Mouse (Mus musculus) CH12.LX (cell line): Measurements from ENCODE around the gene Lrrc75a. TPM values are rescaled to one million over a fixed set of nuclear protein-coding genes. Genes with fewer than 3 reads are reported as not detected.

Experiments
- DNase-seq: peaks from one replicate; pipeline ENCODE4 v3.0.0-alpha.2; 2013; ENCODE audit errors: extremely low read depth
- H3K27ac ChIP-seq: 2 replicates; pipeline ENCODE4 v1.5.1; 2012; ENCODE audit warnings: low read depth, mild to moderate bottlenecking, control low read depth, moderate library complexity; ENCODE audit not compliant: insufficient read depth
- H3K27me3 ChIP-seq: replicated peaks from 2 replicates; pipeline ENCODE3; 2012; ENCODE audit warnings: inconsistent platforms
- H3K36me3 ChIP-seq, 2 experiments: replicated peaks in 1 of 2; 2 replicates each; pipeline versions ENCODE3 to v1.6.1; 2012; ENCODE audit warnings: inconsistent platforms in 1 of 2, low read length in 1 of 2, mild to moderate bottlenecking in 1 of 2, mixed read lengths in 1 of 2, moderate library complexity in 1 of 2; ENCODE audit not compliant: control insufficient read depth in 1 of 2, insufficient read depth in 1 of 2
- H3K4me1 ChIP-seq, 2 experiments: 2 replicates each; pipeline ENCODE4 v1.6.1; 2012; ENCODE audit warnings: inconsistent platforms in 1 of 2, moderate library complexity in 1 of 2; ENCODE audit not compliant: insufficient read depth in 2 of 2, control insufficient read depth in 1 of 2
- H3K4me2 ChIP-seq: 2 replicates; pipeline ENCODE4 v1.6.1; 2012; ENCODE audit warnings: low read depth, mild to moderate bottlenecking, control low read depth; ENCODE audit not compliant: poor library complexity, insufficient read depth, severe bottlenecking
- H3K4me3 ChIP-seq, 3 experiments: fragments of 150-350 bp in 1 of 3; sonication (generic) in 1 of 3; replicated peaks in 1 of 3; 2 replicates each; pipeline versions ENCODE3 to v1.5.1; 2011 to 2012; ENCODE audit warnings: low read depth in 2 of 3, low read length in 2 of 3, mild to moderate bottlenecking in 2 of 3, moderate library complexity in 2 of 3, control low read depth in 1 of 3, improper control_type of control experiment in 1 of 3, inconsistent platforms in 1 of 3, mixed read lengths in 1 of 3; ENCODE audit not compliant: poor library complexity in 1 of 3
- H3K79me2 ChIP-seq: replicated peaks from 2 replicates; pipeline ENCODE4 v1.6.1; 2012; ENCODE audit warnings: mild to moderate bottlenecking, moderate library complexity; ENCODE audit not compliant: control insufficient read depth, poor library complexity, insufficient read depth, severe bottlenecking; ENCODE audit errors: extremely low read depth
- H3K9ac ChIP-seq: 2 replicates; pipeline ENCODE4 v1.6.1; 2012; ENCODE audit warnings: low read depth, mild to moderate bottlenecking, control low read depth, moderate library complexity; ENCODE audit not compliant: insufficient read depth
- H3K9me3 ChIP-seq: replicated peaks from 2 replicates; pipeline ENCODE3; 2012; ENCODE audit warnings: low read length, inconsistent platforms, mixed read lengths
- CTCF ChIP-seq, 2 experiments: IDR thresholded peaks in 1 of 2; conservative IDR thresholded peaks in 1 of 2; 2 replicates each; pipeline ENCODE4 v1.5.1; 2011 to 2012; ENCODE audit warnings: low read depth in 2 of 2, low read length in 2 of 2, improper control_type of control experiment in 1 of 2, inconsistent platforms in 1 of 2, mild to moderate bottlenecking in 1 of 2, moderate library complexity in 1 of 2
- HCFC1 ChIP-seq: IDR thresholded peaks from 2 replicates; pipeline ENCODE4 v1.6.1; 2012; ENCODE audit warnings: low read depth, mild to moderate bottlenecking, inconsistent platforms, low read length, improper control_type of control experiment
- IRF4 ChIP-seq: IDR thresholded peaks from 2 replicates; pipeline ENCODE4 v1.6.1; 2014; ENCODE audit warnings: low read depth, mild to moderate bottlenecking, inconsistent platforms, low read length, improper control_type of control experiment
- MAFK ChIP-seq: IDR thresholded peaks from 2 replicates; pipeline ENCODE4 v1.6.1; 2011; ENCODE audit warnings: low read length, improper control_type of control experiment; ENCODE audit not compliant: insufficient replicate concordance
- MAZ ChIP-seq: IDR thresholded peaks from 2 replicates; pipeline ENCODE4 v1.6.1; 2012; ENCODE audit warnings: low read depth, mild to moderate bottlenecking, inconsistent platforms, low read length, improper control_type of control experiment, moderate library complexity
- MEF2A ChIP-seq: IDR thresholded peaks from 2 replicates; pipeline ENCODE4 v1.6.1; 2014; ENCODE audit warnings: low read depth, mild to moderate bottlenecking, inconsistent platforms, low read length, improper control_type of control experiment, borderline replicate concordance
- NELFE ChIP-seq: IDR thresholded peaks from 2 replicates; pipeline ENCODE4 v1.6.1; 2011; ENCODE audit warnings: low read depth, low read length, improper control_type of control experiment
- NRF1 ChIP-seq: IDR thresholded peaks from 2 replicates; pipeline ENCODE4 v1.6.1; 2014; ENCODE audit warnings: low read depth, mild to moderate bottlenecking, inconsistent platforms, low read length, improper control_type of control experiment, moderate library complexity
- SIN3A ChIP-seq: IDR thresholded peaks from 2 replicates; pipeline ENCODE4 v1.6.1; 2012; ENCODE audit warnings: low read length, improper control_type of control experiment, inconsistent platforms
- TCF12 ChIP-seq: IDR thresholded peaks from 2 replicates; pipeline ENCODE4 v1.6.1; 2014; ENCODE audit warnings: low read depth, mild to moderate bottlenecking, inconsistent platforms, low read length, improper control_type of control experiment
- USF1 ChIP-seq: IDR thresholded peaks from 2 replicates; pipeline ENCODE4 v1.6.1; 2014; ENCODE audit warnings: low read depth, mild to moderate bottlenecking, inconsistent platforms, low read length, improper control_type of control experiment
- dilution Hi-C: fragments of 300-500 bp; cut with MboI; formaldehyde crosslinking; loops from 2 replicates; pipeline ENCODE4 v1.14.3; 2020; ENCODE audit warnings: low sequenced_read_pairs; ENCODE audit not compliant: extremely low pct_unique_long_range_greater_than_20kb, extremely low pct_ligation_motif_present
- in situ Hi-C: fragments of 300-500 bp; cut with MboI; formaldehyde crosslinking; loops from 3 replicates; pipeline ENCODE4 v1.14.3; 2019; ENCODE audit warnings: low sequenced_read_pairs, low pct_ligation_motif_present, low pct_unique_long_range_greater_than_20kb, mixed read lengths
- polyA plus RNA-seq: library from polyadenylated mRNA; unstranded; fragments of >175 nt; gene quantifications from 2 replicates; pipeline ENCODE4 v1.2.1, GENCODE M21; 2012; ENCODE audit warnings: low read depth; ENCODE audit not compliant: insufficient read length
- total RNA-seq, 2 experiments: library from RNA; depleted of rRNA; stranded (reverse); fragments of 300-350 nt in 1 of 2; fragments of >200 nt in 1 of 2; gene quantifications; 2 replicates each; pipeline ENCODE4 v1.2.3; 2012 to 2014

Lrrc75a gene
- total and polyA plus RNA-seq, 3 experiments = 1.3 to 12.6 (median 1.8) TPM

GRCm38 (mm10) chr11:62643011-62643631 is 5.2 kb downstream of the Lrrc75a start:
- peak; percentile 42 for DNase-seq
- no peak for TF ChIP-seq SIN3A
- 0 out of 2 replicates have a peak, but pooled peaks have one; percentile 10 for TF ChIP-seq IRF4
- 0 out of 2 replicates have a peak, but pooled peaks have one; percentile 20 for TF ChIP-seq MAZ
- Histone ChIP-seq H3K9ac (no peak overlapping the region), H3K4me1 (peaks cover 34 to 64% of the 10 kb centered on the region in 2 experiments), H3K36me3 (peaks cover 0 to 3% of the 10 kb centered on the region in 2 experiments), H3K79me2 (no peaks in the 10 kb centered on the region), H3K4me3 (no peak overlapping the region), H3K27ac (no peak overlapping the region), H3K4me2 (no peak overlapping the region), H3K9me3 (no peaks in the 10 kb centered on the region), H3K27me3 (no peaks in the 10 kb centered on the region)
- dilution Hi-C loops = no loop called here
- in situ Hi-C loops = no loop called here

GRCm38 (mm10) chr11:62642023-62642844 is 6.1 kb downstream of the Lrrc75a start:
- Histone ChIP-seq H3K27ac (no peak overlapping the region), H3K79me2 (no peaks in the 10 kb centered on the region), H3K36me3 (peaks cover 0 to 3% of the 10 kb centered on the region in 2 experiments), H3K9me3 (no peaks in the 10 kb centered on the region)
- in situ Hi-C loops = no loop called here
- no peak for TF ChIP-seq MEF2A
- TF ChIP-seq HCFC1 = no peak
- TF ChIP-seq NRF1 = no peak
- TF ChIP-seq IRF4 = no peak
- TF ChIP-seq USF1 = no peak
- TF ChIP-seq NELFE = no peak
- TF ChIP-seq MAFK = no peak
- TF ChIP-seq, all 38 proteins: peak for 0
- Histone ChIP-seq H3K4me3 (no peak overlapping the region), H3K9ac (no peak overlapping the region), H3K4me1 (peaks cover 34 to 59% of the 10 kb centered on the region in 2 experiments), H3K27me3 (no peaks in the 10 kb centered on the region), H3K4me2 (no peak overlapping the region)
- no peak for DNase-seq
- dilution Hi-C loops = no loop called here

- Histone ChIP-seq H3K4me3 (no peak overlapping the region), H3K4me2 (no peak overlapping the region), H3K79me2 (no peaks in the 10 kb centered on the region), H3K27ac (no peak overlapping the region), H3K9me3 (no peaks in the 10 kb centered on the region)
- dilution Hi-C loops = no loop called here
- no peak for DNase-seq
- TF ChIP-seq USF1 (no peak), CTCF (conservative IDR thresholded peaks at IDR 0.05 in 1 of 2, IDR thresholded peaks at IDR 0.05 in 1 of 2; ENCODE audit: low read depth in 2 of 2, low read length in 2 of 2) (no peak), TCF12 (no peak)
- TF ChIP-seq, all 38 proteins: peak for 0
- H3K4me1 ChIP-seq = peaks cover 26 to 48% of the 10 kb centered on the region in 2 experiments
- no peaks in the 10 kb centered on the region for H3K27me3 ChIP-seq
- in situ Hi-C loops = no loop called here
- H3K9ac ChIP-seq = no peak overlapping the region
- H3K36me3 ChIP-seq = peaks cover 0 to 3% of the 10 kb centered on the region in 2 experiments
Observed at GRCm38 (mm10) chr11:62640378-62640777, 7.9 kb downstream of the Lrrc75a start.
